Mouse (Mus musculus) neural tube, embryonic 15.5 days (tissue): ENCODE measurements around the gene Tex2. TPM values are rescaled to one million over a fixed set of nuclear protein-coding genes. Genes with fewer than 3 reads are reported as not detected.

ENCODE experiments used
- ATAC-seq: fragments of 200-750 bp; cut with Nextera tagmentation; 2 replicates; pipeline ENCODE4 v1.8.0; 2017; ENCODE audit warnings: mild to moderate bottlenecking, moderate TSS enrichment, moderate library complexity; ENCODE audit not compliant: low FRiP score
- H3K27ac ChIP-seq: fragments of 300-500 bp; sonication (generic); replicated peaks from 2 replicates; pipeline ENCODE4 v1.5.1; 2015; ENCODE audit warnings: mild to moderate bottlenecking, inconsistent platforms
- H3K27me3 ChIP-seq: fragments of 300-500 bp; sonication (generic); replicated peaks from 2 replicates; pipeline ENCODE4 v1.6.1; 2015; ENCODE audit warnings: inconsistent platforms
- H3K36me3 ChIP-seq: fragments of 300-500 bp; sonication (generic); 2 replicates; pipeline ENCODE4 v1.6.1; 2015; ENCODE audit warnings: inconsistent platforms
- H3K4me1 ChIP-seq: fragments of 300-500 bp; sonication (generic); 2 replicates; pipeline ENCODE4 v1.6.1; 2015; ENCODE audit warnings: inconsistent platforms
- H3K4me2 ChIP-seq: fragments of 300-500 bp; sonication (generic); 2 replicates; pipeline ENCODE4 v1.6.1; 2015; ENCODE audit warnings: inconsistent platforms, mild to moderate bottlenecking, moderate library complexity
- H3K4me3 ChIP-seq: fragments of 300-500 bp; sonication (generic); replicated peaks from 2 replicates; pipeline ENCODE4 v1.5.1; 2015; ENCODE audit warnings: mild to moderate bottlenecking, inconsistent platforms
- H3K9ac ChIP-seq: fragments of 300-500 bp; sonication (generic); replicated peaks from 2 replicates; pipeline ENCODE4 v1.6.1; 2015; ENCODE audit warnings: mild to moderate bottlenecking, inconsistent platforms
- H3K9me3 ChIP-seq: fragments of 300-500 bp; sonication (generic); replicated peaks from 2 replicates; pipeline ENCODE4 v1.6.1; 2016; ENCODE audit warnings: inconsistent platforms
- WGBS: fragments of 180-500 bp; shearing (Covaris S2); methylation state at CpG from one replicate; pipeline ENCODE4 v1.1.7; 2015; ENCODE audit warnings: mixed read lengths; 5-methylcytosine and 5-hydroxymethylcytosine counted together
- polyA plus RNA-seq: library from polyadenylated mRNA; unstranded; fragments of >200 nt; fragmentation: Nextera tagmentation; extraction: Ambion mirVana; gene quantifications from 2 replicates; pipeline ENCODE4 v1.2.1, GENCODE M21; 2015

Tex2 gene
- polyA plus RNA-seq, 1 experiment from 2014 or later: 35.1 TPM

DNA sequence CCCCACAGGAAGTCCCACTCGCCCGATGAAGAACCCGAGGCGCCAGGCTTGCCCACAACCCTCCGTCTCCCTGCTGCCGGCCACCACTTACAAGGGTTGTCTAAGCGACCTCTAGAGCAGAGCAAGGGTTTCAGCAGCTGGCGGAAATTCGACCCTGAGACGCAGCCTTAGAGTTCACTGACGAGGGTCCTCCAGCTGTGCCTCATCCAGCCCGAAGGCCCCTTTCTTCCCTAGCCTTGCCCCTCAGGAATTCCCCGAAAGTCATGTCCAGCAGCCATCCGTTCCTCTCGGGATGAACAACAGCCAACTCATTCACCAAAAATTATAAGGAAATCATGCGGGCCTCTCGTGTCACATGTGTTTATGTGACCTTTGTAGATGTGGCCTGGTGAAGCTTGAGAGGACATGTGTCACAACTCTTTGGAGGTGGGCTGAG is 125.1 kb downstream of the Tex2 start:
- no peaks in the 10 kb centered on the region for H3K27me3 ChIP-seq
- H3K4me1 ChIP-seq: peaks cover 15% of the 10 kb centered on the region
- no peaks in the 10 kb centered on the region for H3K9me3 ChIP-seq
- H3K27ac ChIP-seq: peak overlapping the region; percentile 83
- peak; percentile 46 for ATAC-seq
- WGBS: 12% methylated on average over 17 of the region's 17 CpGs
- peak overlapping the region; percentile 98 for H3K4me3 ChIP-seq
- H3K9ac ChIP-seq: peak overlapping the region; percentile 37; the same call in 1 of the 2 replicates
- H3K36me3 ChIP-seq: no peaks in the 10 kb centered on the region
- peak overlapping the region; percentile 63 for H3K4me2 ChIP-seq

DNA sequence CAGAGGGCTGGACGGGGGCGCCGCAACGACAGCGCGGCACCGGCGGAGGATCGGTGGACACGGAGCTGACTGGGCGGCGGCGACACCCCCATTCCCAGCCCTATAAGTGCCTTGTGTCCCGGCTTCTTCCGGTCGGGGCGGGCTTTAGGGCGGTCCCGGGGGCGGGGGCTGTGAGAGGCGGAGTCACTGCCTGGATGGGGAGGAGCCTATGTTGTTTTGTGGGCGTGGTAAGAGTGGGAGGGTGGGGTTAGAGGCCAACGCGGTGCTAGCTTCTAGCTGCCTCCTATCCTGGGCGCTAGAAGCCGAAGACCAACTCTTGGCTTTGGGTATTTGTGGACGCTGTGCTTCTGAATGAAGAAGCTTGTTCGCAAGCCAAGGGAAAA is 125.5 kb downstream of the Tex2 start, which contains the start of gene Ern1:
TSS of gene Ern1 (minus strand) at position 120 of the 383 bp plus-strand sequence.
- H3K4me1 ChIP-seq: peaks cover 15% of the 10 kb centered on the region
- H3K9ac ChIP-seq: peak within 1 kb of the TSS; percentile 74
- no peaks in the 10 kb centered on the region for H3K9me3 ChIP-seq
- H3K4me2 ChIP-seq: peak within 1 kb of the TSS; percentile 63
- no peaks in the 10 kb centered on the region for H3K27me3 ChIP-seq
- ATAC-seq: peak; percentile 99
- H3K27ac ChIP-seq: peak within 1 kb of the TSS; percentile 83
- H3K36me3 ChIP-seq: no peaks in the 10 kb centered on the region
- WGBS: under 1% methylated on average over 28 of the region's 28 CpGs
- H3K4me3 ChIP-seq: peak within 1 kb of the TSS; percentile 98

DNA sequence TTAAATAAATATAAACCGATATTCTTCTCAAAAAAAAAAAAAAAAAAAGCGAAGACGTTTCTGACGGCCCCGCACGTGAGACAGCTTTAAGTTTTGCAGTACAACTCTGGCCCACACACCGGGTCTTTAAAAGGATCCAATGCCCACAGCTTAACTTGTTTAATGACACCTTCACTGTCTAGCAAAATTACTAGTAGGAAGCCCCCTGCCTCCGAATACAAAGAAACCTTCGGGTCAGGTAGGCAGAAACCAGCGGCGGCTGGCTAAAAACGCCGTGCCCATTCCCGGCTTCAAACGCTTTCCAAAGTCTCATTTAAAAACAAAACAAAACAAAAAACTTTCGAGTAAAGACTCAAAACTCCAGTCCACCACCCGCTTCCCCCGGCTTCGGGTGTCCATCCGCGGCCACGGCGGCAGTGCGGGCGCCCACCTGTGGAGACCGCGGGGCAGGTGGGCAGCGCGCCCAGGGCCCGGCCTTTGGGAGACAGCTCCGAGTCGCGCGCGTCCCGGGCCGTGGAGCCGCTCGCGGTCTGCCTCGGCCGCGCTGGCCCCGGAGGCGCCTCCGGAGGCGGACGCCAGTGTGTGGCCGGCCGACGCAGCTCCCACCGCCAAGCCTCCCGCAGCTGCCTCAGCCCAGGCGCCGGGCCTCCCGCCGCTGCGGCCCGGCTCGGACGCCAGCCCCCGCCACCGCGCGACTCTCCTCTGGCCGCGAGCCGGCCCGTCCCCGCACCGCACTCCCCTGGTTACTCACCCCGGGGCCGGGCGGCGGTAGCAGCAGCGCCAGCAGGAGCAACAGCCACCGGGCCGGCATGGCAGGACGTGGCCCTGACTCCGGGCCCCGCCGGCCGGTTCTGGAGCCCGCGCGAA is 126.1 kb downstream of the Tex2 start:
- Histone ChIP-seq H3K27ac (peak overlapping the region; percentile 83), H3K4me2 (peak overlapping the region; percentile 63), H3K36me3 (no peaks in the 10 kb centered on the region), H3K27me3 (no peaks in the 10 kb centered on the region), H3K9me3 (no peaks in the 10 kb centered on the region), H3K4me1 (peaks cover 15% of the 10 kb centered on the region), H3K9ac (peak overlapping the region; percentile 74), H3K4me3 (peak overlapping the region; percentile 98)
- under 1% methylated on average over 68 of the region's 86 CpGs for WGBS
- ATAC-seq: peak; percentile 80

DNA sequence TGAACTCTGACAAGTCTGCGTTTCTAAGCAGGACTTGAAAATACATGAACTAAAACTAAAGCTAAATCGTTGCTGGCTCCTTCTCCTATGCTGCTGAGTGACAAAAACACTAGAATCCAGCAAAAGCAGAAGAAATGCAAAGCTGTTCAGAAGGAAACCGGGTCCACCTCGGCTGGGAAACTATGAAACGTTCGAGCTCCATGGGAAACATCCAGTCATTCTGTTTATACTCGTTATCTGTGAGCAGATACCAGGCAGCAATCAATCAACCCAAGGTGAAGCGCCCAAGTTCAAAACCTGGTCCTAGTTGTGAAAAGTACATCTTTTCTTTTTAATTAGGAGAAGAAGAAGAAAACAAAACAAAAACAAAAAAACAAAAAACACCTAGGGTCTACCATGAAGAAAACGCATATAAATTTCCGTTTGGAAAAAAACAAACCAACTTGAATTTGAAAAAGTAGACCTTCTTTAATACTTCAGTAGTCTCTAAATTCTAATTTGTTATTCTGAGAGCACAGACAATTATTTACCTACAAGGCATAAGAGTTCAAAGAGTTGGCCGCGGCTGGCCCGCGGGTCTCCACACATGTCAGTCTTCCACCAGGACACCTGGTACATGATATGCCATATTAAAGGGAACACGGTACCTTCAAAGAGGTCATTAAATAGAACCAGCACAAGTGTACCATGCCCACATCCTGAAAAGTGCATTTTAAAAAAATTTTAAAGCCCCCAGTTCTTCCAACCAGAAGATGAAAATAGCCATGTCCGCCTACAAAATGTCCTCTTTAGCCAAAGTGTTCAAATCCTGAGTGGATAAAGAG is 127.0 kb downstream of the Tex2 start:
- H3K4me3 ChIP-seq: peak overlapping the region; percentile 98
- H3K27me3 ChIP-seq: no peaks in the 10 kb centered on the region
- H3K9ac ChIP-seq: peak overlapping the region; percentile 74; the same call in 1 of the 2 replicates
- no peak for ATAC-seq
- H3K4me2 ChIP-seq: peak overlapping the region; percentile 63
- 52% methylated on average over 16 of the region's 16 CpGs for WGBS
- peaks cover 15% of the 10 kb centered on the region for H3K4me1 ChIP-seq
- H3K36me3 ChIP-seq: no peaks in the 10 kb centered on the region
- H3K27ac ChIP-seq: no peak overlapping the region
- H3K9me3 ChIP-seq: no peaks in the 10 kb centered on the region

GRCm38 (mm10) chr11:106485611-106486010 is 127.6 kb downstream of the Tex2 start:
- WGBS: 89% methylated on average over 4 of the region's 4 CpGs
- Histone ChIP-seq H3K4me3 (no peak overlapping the region), H3K27me3 (no peaks in the 10 kb centered on the region), H3K4me2 (no peak overlapping the region), H3K9ac (no peak overlapping the region), H3K4me1 (peaks cover 15% of the 10 kb centered on the region), H3K36me3 (no peaks in the 10 kb centered on the region), H3K27ac (no peak overlapping the region), H3K9me3 (no peaks in the 10 kb centered on the region)
- ATAC-seq: no peak

DNA sequence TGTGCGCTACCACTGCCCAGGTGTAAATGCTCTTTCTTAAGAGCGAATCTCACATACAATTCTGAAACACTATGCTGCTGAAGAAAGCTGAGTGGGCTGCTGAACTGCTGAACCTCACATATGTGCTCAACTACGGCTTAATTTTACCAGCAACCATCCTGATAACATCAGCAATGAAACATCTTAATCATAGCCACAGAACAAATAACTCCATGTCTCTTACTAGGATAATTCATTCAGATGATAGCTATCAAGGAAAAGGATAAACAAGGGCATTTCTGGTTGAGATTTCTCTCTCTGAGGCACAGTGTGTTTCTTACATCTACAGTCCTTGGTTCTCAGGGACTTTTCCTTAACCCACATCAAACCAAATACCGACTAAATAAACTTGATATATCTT is 128.3 kb downstream of the Tex2 start:
- H3K36me3 ChIP-seq: no peaks in the 10 kb centered on the region
- H3K4me3 ChIP-seq: no peak overlapping the region
- no peak for ATAC-seq
- no peaks in the 10 kb centered on the region for H3K9me3 ChIP-seq
- no peak overlapping the region for H3K4me2 ChIP-seq
- H3K27ac ChIP-seq: no peak overlapping the region
- 96% methylated on average over 4 of the region's 4 CpGs for WGBS
- H3K4me1 ChIP-seq: peaks cover 15% of the 10 kb centered on the region
- H3K27me3 ChIP-seq: no peaks in the 10 kb centered on the region
- H3K9ac ChIP-seq: no peak overlapping the region

DNA sequence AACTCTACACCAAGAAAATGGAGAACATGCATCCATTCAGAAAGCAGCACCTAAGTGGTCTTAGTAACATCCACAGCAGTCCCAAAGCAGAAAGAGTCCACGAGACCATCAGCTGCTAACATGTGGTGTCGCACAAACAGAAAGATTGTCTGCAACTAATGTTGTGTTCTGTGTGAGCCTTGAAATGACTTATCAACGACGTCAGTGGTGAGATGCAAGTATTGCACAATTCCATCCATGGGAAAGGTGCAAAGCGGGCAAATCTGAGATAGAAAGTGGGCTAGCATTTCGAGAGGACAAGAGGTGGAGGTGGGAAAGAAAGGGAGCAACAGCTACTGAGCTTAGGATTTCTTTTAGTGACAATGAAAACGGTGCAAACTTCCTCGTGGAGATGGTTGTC is 130.4 kb downstream of the Tex2 start:
- H3K4me2 ChIP-seq: no peak overlapping the region
- H3K36me3 ChIP-seq: no peaks in the 10 kb centered on the region
- ATAC-seq: no peak
- H3K9me3 ChIP-seq: no peaks in the 10 kb centered on the region
- 92% methylated on average over 8 of the region's 8 CpGs for WGBS
- peaks cover 10% of the 10 kb centered on the region for H3K4me1 ChIP-seq
- H3K27me3 ChIP-seq: no peaks in the 10 kb centered on the region
- no peak overlapping the region for H3K4me3 ChIP-seq
- H3K9ac ChIP-seq: no peak overlapping the region
- H3K27ac ChIP-seq: no peak overlapping the region

DNA sequence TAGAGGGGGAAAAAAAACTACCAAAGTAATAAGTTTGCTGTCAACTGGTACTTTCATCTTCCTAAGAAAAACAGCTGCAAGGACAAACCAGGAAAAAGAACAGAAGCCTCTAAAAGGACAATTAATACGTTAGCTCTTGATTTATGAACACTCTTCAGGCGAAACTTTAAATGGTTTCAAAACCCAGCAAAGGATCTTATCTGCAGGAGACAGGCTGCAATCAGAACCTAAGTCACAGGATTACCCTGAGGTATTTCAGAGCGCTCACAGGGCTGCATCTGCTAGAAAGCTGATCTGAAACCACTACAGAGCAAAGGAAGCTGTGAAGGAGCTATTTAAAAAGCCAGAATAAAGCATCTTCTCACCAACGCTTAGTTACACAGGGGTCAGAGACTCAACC is 131.6 kb downstream of the Tex2 start:
- Histone ChIP-seq H3K27me3 (no peaks in the 10 kb centered on the region), H3K36me3 (no peaks in the 10 kb centered on the region), H3K4me1 (peaks cover 7% of the 10 kb centered on the region), H3K27ac (no peak overlapping the region), H3K9ac (no peak overlapping the region), H3K4me3 (no peak overlapping the region), H3K9me3 (no peaks in the 10 kb centered on the region), H3K4me2 (no peak overlapping the region)
- 55% methylated on average over 4 of the region's 4 CpGs for WGBS
- no peak for ATAC-seq

DNA sequence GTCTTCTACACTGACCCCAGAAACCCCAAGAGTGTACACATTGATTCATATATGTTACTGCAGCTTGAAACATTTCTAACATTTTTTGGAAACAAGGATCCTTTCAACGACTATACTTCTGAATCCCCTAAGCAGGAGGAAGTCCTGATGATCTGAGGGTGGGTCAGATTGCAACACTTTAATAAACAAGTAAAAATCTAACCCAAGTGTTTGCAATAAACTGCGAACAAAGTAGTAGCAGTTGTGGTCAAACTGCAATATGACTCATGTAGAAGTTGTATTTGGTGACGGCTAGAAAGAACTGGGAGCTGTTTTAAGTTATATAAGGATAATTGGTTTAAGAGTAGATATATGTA is 132.7 kb downstream of the Tex2 start:
- WGBS: 89% methylated on average over 3 of the region's 3 CpGs

DNA sequence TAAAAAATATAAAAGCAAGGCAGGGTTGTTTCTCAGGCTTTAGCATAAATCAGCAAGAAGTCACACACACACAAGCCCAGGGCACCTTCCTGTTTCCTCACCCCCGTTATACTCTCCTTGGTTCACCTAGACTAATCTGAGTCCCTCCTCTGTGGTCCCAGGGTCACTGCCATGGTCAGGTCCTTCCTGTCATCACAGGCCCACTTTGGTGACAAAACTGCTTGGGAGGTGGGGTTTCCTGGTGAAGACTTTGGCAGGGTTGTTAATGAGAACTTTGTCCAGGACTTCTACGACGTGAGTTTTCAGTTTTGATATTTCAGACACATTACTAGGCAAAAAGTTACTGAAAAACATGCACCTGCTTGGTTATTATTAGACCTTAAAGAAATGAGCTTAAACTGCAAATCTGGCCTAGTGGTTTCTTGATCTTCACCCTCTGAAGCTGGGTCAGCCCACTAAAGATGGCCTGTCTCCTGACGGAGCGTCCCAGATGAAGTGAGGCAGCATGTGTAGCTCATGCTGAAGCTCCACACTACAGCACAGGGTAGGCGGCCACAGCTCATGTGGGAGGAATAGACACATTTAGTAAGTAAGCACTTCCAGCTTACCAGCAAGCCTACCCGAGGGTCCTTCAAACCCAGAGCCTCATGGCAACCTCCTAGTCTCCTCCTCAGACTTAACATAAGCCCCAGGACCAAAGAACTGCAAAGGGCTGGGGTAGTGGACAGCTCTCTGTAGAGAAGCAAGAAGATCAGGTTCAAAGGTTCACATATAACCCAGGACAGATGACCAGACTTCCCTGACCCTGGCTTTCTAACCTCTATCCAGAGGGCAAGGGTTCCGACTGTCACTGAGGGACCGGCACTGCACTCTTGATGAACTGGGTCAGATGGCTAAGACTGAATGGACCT is 133.3 kb downstream of the Tex2 start:
- no peaks in the 10 kb centered on the region for H3K36me3 ChIP-seq
- no peaks in the 10 kb centered on the region for H3K9me3 ChIP-seq
- ATAC-seq: no peak
- no peaks in the 10 kb centered on the region for H3K4me1 ChIP-seq
- WGBS: 84% methylated on average over 9 of the region's 9 CpGs
- H3K27ac ChIP-seq: no peak overlapping the region
- H3K4me3 ChIP-seq: no peak overlapping the region
- H3K4me2 ChIP-seq: no peak overlapping the region
- H3K9ac ChIP-seq: no peak overlapping the region
- no peaks in the 10 kb centered on the region for H3K27me3 ChIP-seq

More for the DNA sequence above, 132.7 kb downstream of the Tex2 start:
- Histone ChIP-seq H3K36me3 (no peaks in the 10 kb centered on the region), H3K27ac (no peak overlapping the region), H3K9me3 (no peaks in the 10 kb centered on the region), H3K4me3 (no peak overlapping the region), H3K4me1 (no peaks in the 10 kb centered on the region), H3K4me2 (no peak overlapping the region), H3K27me3 (no peaks in the 10 kb centered on the region), H3K9ac (no peak overlapping the region)
- ATAC-seq: no peak

DNA sequence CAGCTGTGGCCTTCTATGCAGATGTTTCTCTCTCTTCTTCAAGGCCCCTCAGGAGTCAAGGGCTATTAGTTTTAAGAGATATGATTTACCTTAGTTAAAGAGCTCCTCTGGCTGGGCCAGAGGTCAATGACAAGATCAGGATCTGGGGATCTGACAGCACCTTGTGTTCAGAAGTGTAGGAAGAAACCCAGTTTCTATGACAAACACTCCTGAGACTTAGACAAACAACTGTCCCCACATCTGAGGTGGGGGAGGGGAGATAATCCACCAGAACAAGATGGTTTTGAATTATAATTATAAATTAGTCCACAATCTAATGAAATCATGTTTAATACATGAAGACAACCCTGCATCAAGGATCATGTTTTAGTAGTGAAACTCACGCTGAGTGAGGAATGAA is 134.5 kb downstream of the Tex2 start:
- H3K9ac ChIP-seq: no peak overlapping the region
- H3K4me1 ChIP-seq: no peaks in the 10 kb centered on the region
- no peaks in the 10 kb centered on the region for H3K9me3 ChIP-seq
- no peaks in the 10 kb centered on the region for H3K27me3 ChIP-seq
- H3K4me2 ChIP-seq: no peak overlapping the region
- 26% methylated on average over 1 of the region's 1 CpGs for WGBS
- no peak for ATAC-seq
- H3K36me3 ChIP-seq: no peaks in the 10 kb centered on the region
- no peak overlapping the region for H3K4me3 ChIP-seq
- H3K27ac ChIP-seq: no peak overlapping the region
